Mouse (Mus musculus): ENCODE data around the gene 1700034J05Rik.

DNA sequence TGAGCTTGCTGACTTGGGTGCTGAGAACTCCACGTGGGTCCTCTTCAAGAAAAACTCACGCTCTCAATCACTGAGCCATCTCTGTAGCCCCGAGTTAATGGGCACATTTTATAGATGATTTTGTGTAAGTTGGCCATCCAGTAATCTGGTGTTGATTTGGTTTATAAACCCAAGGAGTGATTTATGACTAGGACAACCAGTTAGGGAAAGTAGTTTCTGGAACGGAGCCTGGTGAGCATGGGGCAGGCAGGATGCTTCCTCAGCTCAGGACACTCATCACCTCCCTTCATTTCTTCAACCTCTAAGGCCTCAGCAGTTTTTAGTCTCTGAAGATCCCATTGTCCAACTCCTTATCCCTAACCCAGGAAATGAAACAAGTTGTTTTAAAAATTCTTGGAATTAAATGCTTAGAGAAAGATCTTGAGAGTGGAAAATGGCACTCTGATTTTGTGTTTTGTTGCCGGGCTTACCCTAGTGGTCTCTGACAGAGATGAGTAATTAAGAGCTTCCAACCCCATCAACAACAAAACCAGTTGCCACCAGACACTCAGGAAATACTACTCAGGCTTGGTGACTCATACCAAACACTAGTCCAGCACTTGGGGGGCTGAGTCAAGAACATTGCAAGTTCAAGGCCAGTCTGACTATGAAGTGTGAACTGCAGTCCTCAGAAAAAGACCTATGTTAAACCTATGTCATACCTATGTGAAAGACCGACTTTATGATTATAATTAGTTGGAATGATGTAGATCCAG lies 9.4 kb upstream of the 1700034J05Rik start:
- no peak for TF ChIP-seq CEBPB (IDR thresholded peaks at IDR 0.05; ENCODE audit: insufficient read depth, poor library complexity, severe bottlenecking)
- TF ChIP-seq MAX (IDR thresholded peaks at IDR 0.05; ENCODE audit: low read depth) = no peak
- TF ChIP-seq POLR2A (IDR thresholded peaks at IDR 0.05; ENCODE audit: insufficient read length, low read depth) = no peak
- TF ChIP-seq E2F4 (IDR thresholded peaks at IDR 0.05; ENCODE audit: insufficient read depth) = no peak
- no peak for TF ChIP-seq MYOG (IDR thresholded peaks at IDR 0.05; ENCODE audit: control insufficient read depth in 1 of 3, insufficient read depth in 1 of 3, insufficient read length in 2 of 3, low read depth in 2 of 3)
